Mouse (Mus musculus) layer of hippocampus, adult 2 months (tissue): Measurements from ENCODE around the gene Rgl1. TPM values are rescaled to one million over a fixed set of nuclear protein-coding genes. Genes with fewer than 3 reads are reported as not detected.

ENCODE experiments used
- DNase-seq, 2 experiments: peaks; one replicate each; pipeline ENCODE4 v3.0.0; 2022; ENCODE audit warnings: low spot score in 2 of 2
- H3K27ac ChIP-seq: fragments of 200-600 bp; 2 replicates; pipeline ENCODE4 v1.8.1; 2022
- H3K4me3 ChIP-seq: fragments of 200-600 bp; 2 replicates; pipeline ENCODE4 v1.8.1; 2022; ENCODE audit warnings: mild to moderate bottlenecking
- CTCF ChIP-seq: fragments of 200-600 bp; conservative IDR thresholded peaks from 2 replicates; pipeline ENCODE4 v1.8.1; 2022; ENCODE audit warnings: antibody characterized with exemption, mild to moderate bottlenecking, moderate library complexity
- total RNA-seq, 2 experiments: library from RNA; stranded (reverse); gene quantifications; 2 replicates each; pipeline ENCODE4 v1.2.3; 2021

The Rgl1 gene
- total RNA-seq, 2 experiments from 2014 or later = 126 TPM

DNA sequence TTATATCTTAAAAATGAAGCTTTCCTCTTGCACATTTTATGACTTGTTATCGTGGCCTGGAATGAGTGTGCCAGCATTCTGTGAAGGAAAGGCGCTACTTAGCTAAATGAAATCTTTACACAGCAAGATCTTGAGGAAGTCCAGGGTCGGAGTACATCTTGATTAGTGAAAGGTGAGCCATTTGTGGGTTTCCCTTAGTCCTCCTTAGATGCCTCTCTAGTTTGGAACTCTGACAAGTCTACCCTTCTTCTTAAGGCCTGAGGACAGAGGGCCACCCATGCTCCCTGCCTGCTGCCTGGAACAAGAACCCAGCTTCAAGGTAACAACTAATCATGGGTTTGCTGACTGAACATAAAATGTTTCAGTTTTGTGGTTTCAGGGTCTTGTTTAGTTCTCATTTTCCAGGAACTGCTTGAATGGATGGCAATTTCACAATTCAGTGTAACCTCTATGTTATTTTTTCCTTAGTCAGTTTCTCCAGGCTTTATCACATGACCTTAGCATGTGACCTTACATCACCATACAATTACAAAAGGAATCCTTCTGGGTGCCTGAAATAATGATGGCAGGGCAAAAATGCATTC is 225.8 kb downstream of the Rgl1 start:
- no peak for TF ChIP-seq CTCF
- no peak overlapping the region for H3K27ac ChIP-seq
- no peak for DNase-seq
- no peak overlapping the region for H3K4me3 ChIP-seq

DNA sequence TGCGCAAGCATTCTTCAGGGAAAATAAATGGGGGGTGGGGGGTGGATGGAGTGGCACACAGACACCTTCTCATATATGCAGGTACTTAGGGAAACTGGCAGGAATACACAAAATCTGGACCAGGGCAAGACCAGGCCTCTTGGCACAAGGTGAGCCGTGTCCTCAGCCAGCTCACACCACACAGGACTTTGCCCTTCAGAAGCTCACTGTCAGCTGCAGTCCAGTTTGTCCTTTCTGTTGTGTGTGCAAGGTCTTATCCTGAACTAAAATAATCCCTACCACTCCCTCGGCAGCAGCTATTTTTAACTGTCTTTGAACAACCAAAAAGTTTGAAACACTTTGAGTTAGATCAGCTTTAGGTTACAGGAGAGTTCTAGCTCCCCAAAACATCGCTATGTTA is 227.3 kb downstream of the Rgl1 start:
- TF ChIP-seq CTCF = no peak
- Histone ChIP-seq H3K4me3 (no peak overlapping the region), H3K27ac (no peak overlapping the region)
- DNase-seq = no peak

DNA sequence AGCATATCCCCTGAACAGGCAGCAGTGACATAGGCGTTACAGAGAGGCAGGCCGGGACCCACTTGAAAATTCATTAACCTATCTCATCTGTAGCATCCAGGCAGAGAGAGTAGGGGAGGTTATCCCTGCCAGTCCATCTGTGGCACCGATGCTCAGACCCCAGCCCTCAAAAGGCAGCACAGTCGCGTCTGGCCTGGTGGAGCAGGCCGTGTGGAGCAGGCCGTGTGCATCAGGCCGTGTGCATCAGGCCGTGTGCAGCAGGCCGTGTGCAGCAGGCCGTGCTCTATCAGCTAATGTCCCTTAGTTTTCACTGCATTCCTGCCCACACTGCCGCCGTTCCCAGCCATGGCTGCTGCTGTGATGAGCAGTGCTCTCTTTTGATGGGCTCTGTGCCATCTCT is 229.0 kb downstream of the Rgl1 start:
- Histone ChIP-seq H3K27ac (no peak overlapping the region), H3K4me3 (no peak overlapping the region)
- no peak for TF ChIP-seq CTCF
- DNase-seq = no peak

GRCm38 (mm10) chr1:152536416-152537018 is 229.6 kb downstream of the Rgl1 start:
- no peak for TF ChIP-seq CTCF
- no peak for DNase-seq
- Histone ChIP-seq H3K27ac (no peak overlapping the region), H3K4me3 (no peak overlapping the region)

- H3K27ac ChIP-seq = no peak overlapping the region
- no peak for TF ChIP-seq CTCF
- no peak for DNase-seq
- H3K4me3 ChIP-seq = no peak overlapping the region
Measured at GRCm38 (mm10) chr1:152534531-152534930, 231.6 kb downstream of the Rgl1 start.

GRCm38 (mm10) chr1:152531498-152531897 is 234.7 kb downstream of the Rgl1 start:
- no peak overlapping the region for H3K4me3 ChIP-seq
- DNase-seq = no peak
- no peak overlapping the region for H3K27ac ChIP-seq
- 0 out of 2 replicates have a peak, but pooled peaks have one; percentile 19 for TF ChIP-seq CTCF

DNA sequence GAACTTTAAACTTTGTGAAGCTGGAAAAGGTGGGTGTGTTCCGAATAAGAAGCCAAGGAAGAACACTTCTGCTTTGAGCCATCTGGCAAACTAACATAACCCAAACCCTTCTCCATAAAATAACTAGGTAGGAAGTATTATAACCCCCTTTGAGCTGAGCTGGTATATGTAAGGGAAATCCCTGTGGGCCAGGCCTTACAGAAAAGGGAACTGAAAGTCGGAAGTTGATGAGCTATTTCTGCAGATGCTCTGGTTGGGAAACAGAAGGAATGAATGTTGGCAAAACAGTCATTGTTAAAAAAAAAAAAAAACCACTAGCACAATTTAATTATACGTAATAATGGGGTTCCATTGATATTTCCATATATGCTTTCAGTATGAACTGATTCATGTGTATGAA is 237.4 kb downstream of the Rgl1 start:
- Histone ChIP-seq H3K27ac (no peak overlapping the region), H3K4me3 (no peak overlapping the region)
- TF ChIP-seq CTCF = no peak
- no peak for DNase-seq

GRCm38 (mm10) chr1:152528214-152528613 is 237.9 kb downstream of the Rgl1 start:
- Histone ChIP-seq H3K27ac (no peak overlapping the region), H3K4me3 (no peak overlapping the region)
- no peak for DNase-seq
- no peak for TF ChIP-seq CTCF

GRCm38 (mm10) chr1:152526154-152526553 is 240.0 kb downstream of the Rgl1 start:
- no peak for TF ChIP-seq CTCF
- Histone ChIP-seq H3K27ac (no peak overlapping the region), H3K4me3 (no peak overlapping the region)
- no peak for DNase-seq

- Histone ChIP-seq H3K4me3 (no peak overlapping the region), H3K27ac (peak overlapping the region; percentile 87)
- peak; percentile 79 for DNase-seq
- peak; percentile 83 for TF ChIP-seq CTCF
Measured at GRCm38 (mm10) chr1:152524987-152525648, 241.0 kb downstream of the Rgl1 start.

DNA sequence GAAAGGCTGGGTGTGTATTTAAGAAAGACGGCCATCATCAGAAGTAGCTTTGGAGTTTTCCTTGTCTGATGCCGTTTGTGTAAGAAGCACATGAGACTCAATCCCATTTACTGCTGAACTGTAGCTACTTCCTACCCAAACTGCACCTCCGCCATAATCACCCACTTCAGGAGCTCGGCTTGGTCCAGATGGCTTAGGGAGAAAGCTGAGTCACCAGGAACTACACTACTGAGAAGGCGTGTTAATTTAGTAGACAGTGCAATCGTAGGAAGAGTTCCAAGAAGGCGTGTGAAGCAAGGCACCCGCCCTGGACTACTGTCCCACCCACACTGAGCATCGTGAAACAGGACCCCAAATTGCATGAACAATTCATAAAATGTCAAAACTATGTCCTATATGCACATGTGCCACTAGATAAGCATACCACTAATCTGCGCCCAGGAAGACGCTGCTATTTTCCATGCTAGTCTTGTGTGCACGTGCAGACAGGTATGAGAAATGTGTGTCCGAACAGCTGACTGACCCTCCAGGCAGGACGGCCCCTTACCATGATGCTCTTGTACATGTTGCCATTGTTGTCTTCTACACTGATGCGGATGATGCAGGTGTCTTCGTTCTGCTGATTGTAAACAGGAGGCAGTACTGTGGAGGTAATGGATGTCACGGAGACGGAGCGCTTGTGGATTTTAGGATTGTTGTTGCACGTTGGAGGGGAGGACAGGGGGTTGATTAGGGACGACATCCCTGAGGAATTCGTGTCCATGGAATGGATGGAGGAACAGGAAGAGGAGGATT is 241.9 kb downstream of the Rgl1 start:
- peak; percentile 37 to 79 for DNase-seq
- no peak for TF ChIP-seq CTCF
- peak overlapping the region; percentile 87 for H3K27ac ChIP-seq
- H3K4me3 ChIP-seq = no peak overlapping the region

DNA sequence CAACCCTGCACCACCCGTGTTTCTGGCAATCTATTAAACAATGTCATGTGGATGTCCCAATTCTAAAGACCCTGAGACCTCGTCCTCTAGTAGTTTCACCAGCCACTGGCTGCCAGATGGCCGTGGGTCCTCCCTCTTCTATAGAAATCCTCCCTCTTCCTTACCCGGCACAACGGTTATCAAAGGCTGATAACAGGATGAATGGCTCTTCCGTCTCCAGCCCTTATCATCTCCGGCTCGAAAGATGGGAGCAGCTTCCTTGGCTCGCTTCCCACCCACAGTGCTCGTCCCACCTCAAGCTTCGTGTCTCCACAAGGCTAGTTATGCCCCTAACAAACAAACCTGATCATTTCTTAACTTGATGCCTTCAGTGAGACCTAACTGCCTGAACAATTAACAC is 242.9 kb downstream of the Rgl1 start:
- Histone ChIP-seq H3K27ac (peak overlapping the region; percentile 87), H3K4me3 (no peak overlapping the region)
- TF ChIP-seq CTCF = no peak
- no peak for DNase-seq

DNA sequence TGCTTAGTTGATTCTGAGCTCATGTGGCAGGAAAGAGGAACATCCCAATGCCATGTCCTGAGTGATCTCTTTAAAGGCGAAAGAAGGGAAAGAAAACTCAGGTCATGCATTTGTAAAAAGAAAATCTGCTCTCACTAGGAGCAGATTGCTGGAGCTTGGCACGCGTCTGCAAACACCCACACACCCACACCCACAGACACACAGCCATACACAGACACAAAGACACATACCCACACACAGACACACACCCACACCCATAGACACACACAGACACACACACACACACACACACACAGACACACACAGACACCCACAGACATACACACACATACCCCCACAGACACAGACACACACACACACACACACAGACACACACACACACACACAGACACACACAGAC is 243.9 kb downstream of the Rgl1 start:
- no peak overlapping the region for H3K4me3 ChIP-seq
- peak overlapping the region; percentile 72; the same call in 1 of the 2 replicates for H3K27ac ChIP-seq
- peak; percentile 65 to 75 for DNase-seq
- no peak for TF ChIP-seq CTCF
